Mouse (Mus musculus): ENCODE measurements at regions not wholly inside any gene's neighbourhood (a gene's known extent, or its start where the extent isn't known, plus 50 kb on each side); places are given as distances from the start of the nearest gene placed in this dataset.

DNA sequence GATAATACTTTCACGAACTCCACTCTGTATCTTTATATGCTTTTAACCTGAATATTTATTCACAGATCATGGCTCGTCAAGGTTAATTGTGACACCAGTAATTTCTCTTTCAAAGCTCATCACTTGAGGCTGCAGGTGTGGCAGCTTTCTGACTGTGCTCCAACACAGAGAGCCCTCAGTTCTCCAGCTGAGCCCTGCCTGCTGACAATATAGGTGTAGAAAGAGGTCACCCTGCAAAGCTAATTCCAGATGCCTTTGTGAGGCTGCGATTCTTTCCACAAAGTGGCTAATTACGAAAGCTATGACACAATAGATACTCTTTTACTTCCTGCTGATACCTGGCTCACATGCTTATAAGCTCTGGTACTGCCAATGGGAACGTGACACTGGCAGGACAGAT lies 64.0 kb downstream of the Slitrk5 start:
- no peak overlapping the region for H3K4me3 ChIP-seq (ENCODE audit: low read depth, low read length)
- H3K27ac ChIP-seq (ENCODE audit: insufficient read depth, low read length), result no peak overlapping the region
- no peaks in the 10 kb centered on the region for H3K27me3 ChIP-seq (ENCODE audit: control insufficient read depth, insufficient read depth, low read length, poor library complexity, severe bottlenecking)
- no peaks in the 10 kb centered on the region for H3K36me3 ChIP-seq (ENCODE audit: control insufficient read depth, insufficient read depth, low read length, poor library complexity, severe bottlenecking)
- no peak for TF ChIP-seq CTCF (IDR thresholded peaks at IDR 0.05; ENCODE audit: low read depth, low read length)
- no peak for TF ChIP-seq EP300 (IDR thresholded peaks at IDR 0.05; ENCODE audit: insufficient read depth, low read depth, low read length)
- no peak for TF ChIP-seq POLR2A (IDR thresholded peaks at IDR 0.05; ENCODE audit: insufficient read depth, low read length)
- H3K4me1 ChIP-seq (ENCODE audit: control insufficient read depth, insufficient read depth, low read length), result no peaks in the 10 kb centered on the region
- H3K9ac ChIP-seq (ENCODE audit: low read depth, poor library complexity, severe bottlenecking), result no peak overlapping the region
- H3K9me3 ChIP-seq (replicated peaks; ENCODE audit: control insufficient read depth, insufficient read depth, low read length, poor library complexity, severe bottlenecking), result no peaks in the 10 kb centered on the region

DNA sequence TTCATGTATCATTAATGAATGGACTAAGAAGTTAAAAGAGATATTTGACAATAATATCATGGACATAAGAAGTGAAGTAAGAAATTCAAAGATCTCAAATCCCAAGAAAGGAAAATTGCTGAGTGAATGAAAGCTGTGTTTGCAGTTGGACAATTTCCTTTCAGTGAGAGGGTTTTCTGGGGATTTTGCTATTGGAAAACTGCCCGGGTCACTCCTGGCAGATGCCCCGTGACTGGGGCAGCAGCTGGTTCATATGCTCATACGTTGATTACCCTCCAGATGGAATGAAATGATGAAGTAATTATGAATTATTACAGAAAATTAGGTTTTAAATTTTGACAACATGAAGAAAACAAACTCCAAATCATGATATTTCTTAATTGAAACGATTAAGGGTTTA lies 88.7 kb downstream of the Slitrk5 start:
- Histone ChIP-seq H3K4me1 (ENCODE audit: control insufficient read depth, insufficient read depth, low read length) (no peaks in the 10 kb centered on the region), H3K9ac (ENCODE audit: low read depth, poor library complexity, severe bottlenecking) (no peak overlapping the region), H3K27ac (ENCODE audit: insufficient read depth, low read length) (no peak overlapping the region), H3K9me3 (replicated peaks; ENCODE audit: control insufficient read depth, insufficient read depth, low read length, poor library complexity, severe bottlenecking) (no peaks in the 10 kb centered on the region), H3K36me3 (ENCODE audit: control insufficient read depth, insufficient read depth, low read length, poor library complexity, severe bottlenecking) (no peaks in the 10 kb centered on the region), H3K4me3 (ENCODE audit: low read depth, low read length) (no peak overlapping the region), H3K27me3 (ENCODE audit: control insufficient read depth, insufficient read depth, low read length, poor library complexity, severe bottlenecking) (no peaks in the 10 kb centered on the region)
- TF ChIP-seq CTCF (IDR thresholded peaks at IDR 0.05; ENCODE audit: low read depth, low read length), result no peak
- TF ChIP-seq EP300 (IDR thresholded peaks at IDR 0.05; ENCODE audit: insufficient read depth, low read depth, low read length), result no peak
- TF ChIP-seq POLR2A (IDR thresholded peaks at IDR 0.05; ENCODE audit: insufficient read depth, low read length), result no peak

DNA sequence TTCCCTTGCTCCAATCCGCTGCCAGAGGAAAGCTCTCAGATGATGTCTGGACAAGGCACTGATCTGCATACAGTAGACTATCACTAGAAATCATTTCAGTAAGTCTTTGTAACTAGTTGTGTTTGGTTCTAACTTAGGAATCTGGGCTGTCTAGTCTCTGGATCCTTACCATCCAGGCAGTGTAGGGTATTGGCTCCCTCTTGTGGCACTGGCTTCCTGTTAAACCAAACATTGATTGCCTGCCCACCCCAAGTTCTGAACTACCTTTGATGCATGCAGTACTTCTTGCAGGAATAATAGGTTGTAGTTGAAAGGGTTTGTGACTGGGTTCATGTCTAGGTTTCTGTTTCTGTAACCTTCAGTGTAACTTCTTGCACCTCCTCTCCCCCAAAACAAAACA lies 103.3 kb downstream of the Slitrk5 start:
- Histone ChIP-seq H3K9ac (ENCODE audit: low read depth, poor library complexity, severe bottlenecking) (no peak overlapping the region), H3K36me3 (ENCODE audit: control insufficient read depth, insufficient read depth, low read length, poor library complexity, severe bottlenecking) (no peaks in the 10 kb centered on the region), H3K4me3 (ENCODE audit: low read depth, low read length) (no peak overlapping the region), H3K4me1 (ENCODE audit: control insufficient read depth, insufficient read depth, low read length) (no peaks in the 10 kb centered on the region), H3K27ac (ENCODE audit: insufficient read depth, low read length) (no peak overlapping the region), H3K27me3 (ENCODE audit: control insufficient read depth, insufficient read depth, low read length, poor library complexity, severe bottlenecking) (no peaks in the 10 kb centered on the region), H3K9me3 (replicated peaks; ENCODE audit: control insufficient read depth, insufficient read depth, low read length, poor library complexity, severe bottlenecking) (no peaks in the 10 kb centered on the region)
- TF ChIP-seq EP300 (IDR thresholded peaks at IDR 0.05; ENCODE audit: insufficient read depth, low read depth, low read length) (no peak), CTCF (IDR thresholded peaks at IDR 0.05; ENCODE audit: low read depth, low read length) (peak; percentile 20), POLR2A (IDR thresholded peaks at IDR 0.05; ENCODE audit: insufficient read depth, low read length) (no peak)

GRCm38 (mm10) chr14:111808025-111808424 lies 133.1 kb downstream of the Slitrk5 start:
- no peak for TF ChIP-seq CTCF (IDR thresholded peaks at IDR 0.05; ENCODE audit: low read depth, low read length)
- TF ChIP-seq EP300 (IDR thresholded peaks at IDR 0.05; ENCODE audit: insufficient read depth, low read depth, low read length), result no peak
- TF ChIP-seq POLR2A (IDR thresholded peaks at IDR 0.05; ENCODE audit: insufficient read depth, low read length), result no peak
- Histone ChIP-seq H3K4me1 (ENCODE audit: control insufficient read depth, insufficient read depth, low read length) (no peaks in the 10 kb centered on the region), H3K9me3 (replicated peaks; ENCODE audit: control insufficient read depth, insufficient read depth, low read length, poor library complexity, severe bottlenecking) (no peaks in the 10 kb centered on the region), H3K4me3 (ENCODE audit: low read depth, low read length) (no peak overlapping the region), H3K9ac (ENCODE audit: low read depth, poor library complexity, severe bottlenecking) (no peak overlapping the region), H3K27me3 (ENCODE audit: control insufficient read depth, insufficient read depth, low read length, poor library complexity, severe bottlenecking) (no peaks in the 10 kb centered on the region), H3K27ac (ENCODE audit: insufficient read depth, low read length) (no peak overlapping the region), H3K36me3 (ENCODE audit: control insufficient read depth, insufficient read depth, low read length, poor library complexity, severe bottlenecking) (no peaks in the 10 kb centered on the region)

GRCm38 (mm10) chr14:111809871-111810270 lies 135.0 kb downstream of the Slitrk5 start:
- TF ChIP-seq CTCF (IDR thresholded peaks at IDR 0.05; ENCODE audit: low read depth, low read length) (no peak), EP300 (IDR thresholded peaks at IDR 0.05; ENCODE audit: insufficient read depth, low read depth, low read length) (no peak), POLR2A (IDR thresholded peaks at IDR 0.05; ENCODE audit: insufficient read depth, low read length) (no peak)
- H3K9ac ChIP-seq (ENCODE audit: low read depth, poor library complexity, severe bottlenecking), result no peak overlapping the region
- no peaks in the 10 kb centered on the region for H3K4me1 ChIP-seq (ENCODE audit: control insufficient read depth, insufficient read depth, low read length)
- H3K36me3 ChIP-seq (ENCODE audit: control insufficient read depth, insufficient read depth, low read length, poor library complexity, severe bottlenecking), result no peaks in the 10 kb centered on the region
- H3K4me3 ChIP-seq (ENCODE audit: low read depth, low read length), result no peak overlapping the region
- H3K9me3 ChIP-seq (replicated peaks; ENCODE audit: control insufficient read depth, insufficient read depth, low read length, poor library complexity, severe bottlenecking), result no peaks in the 10 kb centered on the region
- H3K27ac ChIP-seq (ENCODE audit: insufficient read depth, low read length), result no peak overlapping the region
- H3K27me3 ChIP-seq (ENCODE audit: control insufficient read depth, insufficient read depth, low read length, poor library complexity, severe bottlenecking), result no peaks in the 10 kb centered on the region

DNA sequence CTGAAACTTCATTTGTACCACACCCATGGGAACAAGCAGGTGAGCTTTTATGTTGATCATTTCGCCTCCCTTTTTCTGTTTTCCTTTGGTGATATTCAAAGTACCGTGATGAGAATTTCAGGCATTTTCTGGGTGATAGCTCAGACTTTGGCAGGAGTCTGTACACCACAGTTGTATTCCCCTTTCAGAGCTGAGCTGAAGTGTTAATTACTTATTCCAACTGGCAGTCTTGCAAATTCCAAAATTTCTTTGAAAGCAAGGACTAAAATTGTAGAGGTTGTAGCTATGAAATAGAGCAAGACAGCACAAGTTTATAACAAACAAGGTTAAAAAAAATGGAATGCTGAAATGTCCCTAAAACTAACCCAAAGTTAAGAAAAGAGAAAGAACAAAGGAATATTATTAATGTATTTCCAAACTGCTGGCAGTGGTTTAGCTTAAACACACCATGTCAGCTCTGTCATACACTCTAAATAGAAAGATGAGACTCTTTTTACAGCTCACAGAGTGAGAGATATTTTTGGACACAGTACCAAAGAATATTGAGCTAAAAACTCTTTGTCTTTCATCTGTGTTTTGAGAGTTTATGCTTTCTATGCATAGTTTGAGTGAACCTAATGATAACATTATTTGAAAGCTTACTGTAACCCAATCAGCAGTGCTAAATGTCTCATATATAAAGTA lies 147.3 kb downstream of the Slitrk5 start:
- Histone ChIP-seq H3K36me3 (ENCODE audit: control insufficient read depth, insufficient read depth, low read length, poor library complexity, severe bottlenecking) (no peaks in the 10 kb centered on the region), H3K9ac (ENCODE audit: low read depth, poor library complexity, severe bottlenecking) (no peak overlapping the region), H3K9me3 (replicated peaks; ENCODE audit: control insufficient read depth, insufficient read depth, low read length, poor library complexity, severe bottlenecking) (no peaks in the 10 kb centered on the region), H3K4me3 (ENCODE audit: low read depth, low read length) (no peak overlapping the region), H3K27ac (ENCODE audit: insufficient read depth, low read length) (no peak overlapping the region), H3K4me1 (ENCODE audit: control insufficient read depth, insufficient read depth, low read length) (no peaks in the 10 kb centered on the region), H3K27me3 (ENCODE audit: control insufficient read depth, insufficient read depth, low read length, poor library complexity, severe bottlenecking) (no peaks in the 10 kb centered on the region)
- TF ChIP-seq CTCF (IDR thresholded peaks at IDR 0.05; ENCODE audit: low read depth, low read length), result no peak
- TF ChIP-seq EP300 (IDR thresholded peaks at IDR 0.05; ENCODE audit: insufficient read depth, low read depth, low read length), result no peak
- no peak for TF ChIP-seq POLR2A (IDR thresholded peaks at IDR 0.05; ENCODE audit: insufficient read depth, low read length)

Data from ES-Bruce4 (cell line).